Mouse (Mus musculus) layer of hippocampus, adult 9-11 months (tissue): Measurements from ENCODE around the gene 1700029J07Rik.
A peak's percentile ranks its signal among the peaks of the same experiment; 100 is the strongest.

Source experiments
- DNase-seq: peaks from one replicate; pipeline ENCODE4 v3.0.0; 2022

1700029J07Rik gene

DNA sequence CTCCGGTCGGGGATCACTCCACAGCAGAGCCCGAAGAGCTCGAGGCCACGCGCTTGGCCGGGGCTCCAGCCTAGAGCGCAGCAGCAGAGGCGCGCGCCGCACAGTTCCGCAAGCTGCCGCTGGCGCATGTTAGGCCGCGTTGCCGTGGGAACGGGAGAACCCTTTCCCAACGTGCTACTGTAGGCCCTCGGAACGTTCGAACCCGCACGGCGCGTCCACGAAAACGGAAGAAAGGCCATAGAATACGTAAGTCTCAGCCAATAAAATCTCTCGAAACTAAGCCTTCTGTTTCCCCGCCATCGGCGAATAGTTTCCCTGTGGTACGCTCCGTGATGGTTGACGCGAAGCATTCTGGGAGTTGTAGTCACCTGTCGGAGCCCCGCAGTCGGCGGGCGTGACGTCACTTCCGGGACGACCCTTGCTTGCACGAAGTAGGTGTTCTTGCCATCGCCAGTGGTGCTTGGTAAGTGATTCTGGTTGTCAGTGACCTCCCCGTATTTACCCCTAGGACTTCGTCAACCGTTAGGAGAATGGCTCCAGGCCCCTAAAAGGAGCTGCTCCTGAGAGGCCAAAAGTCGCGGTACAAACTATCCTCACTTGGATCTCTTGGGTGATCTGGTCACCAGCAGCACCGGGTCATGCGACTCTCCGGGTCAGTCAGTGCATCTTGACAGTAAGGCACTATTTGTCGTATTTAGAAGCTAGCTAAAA is at the start of gene 1700029J07Rik, which contains the start of gene Ufsp2:
Gene 1700029J07Rik (minus strand): TSS at position 127 of the 711 bp plus-strand sequence.
Gene Ufsp2 (plus strand): TSS at position 403 of the 711 bp plus-strand sequence.
- peak; percentile 99 for DNase-seq

- no peak for DNase-seq
These were observed 49.3 kb upstream of the 1700029J07Rik start for GRCm38 (mm10) chr8:46024392-46024791.

- no peak for DNase-seq
These were observed 47.7 kb upstream of the 1700029J07Rik start for GRCm38 (mm10) chr8:46022758-46023157.

DNA sequence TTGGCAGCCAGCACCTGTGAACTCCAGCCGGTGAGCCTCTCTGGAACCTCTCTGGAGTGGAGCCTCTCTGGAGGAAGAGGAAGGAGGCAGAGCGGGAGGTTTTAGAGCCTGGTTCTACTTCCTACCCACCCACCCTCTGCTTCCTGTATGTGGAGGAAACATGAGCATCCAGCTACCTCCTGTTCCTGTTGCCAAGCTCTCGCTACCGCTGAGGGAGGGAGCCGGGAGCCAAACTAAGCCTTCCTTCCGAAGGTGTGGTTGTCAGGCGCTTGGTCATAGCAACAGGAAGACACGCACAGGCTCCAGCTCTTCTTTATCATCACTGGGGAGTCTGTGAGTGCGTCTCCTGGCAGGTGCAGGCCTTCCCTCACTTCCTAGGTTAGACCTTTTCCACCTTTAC is 47.2 kb upstream of the 1700029J07Rik start:
- DNase-seq, result no peak

DNA sequence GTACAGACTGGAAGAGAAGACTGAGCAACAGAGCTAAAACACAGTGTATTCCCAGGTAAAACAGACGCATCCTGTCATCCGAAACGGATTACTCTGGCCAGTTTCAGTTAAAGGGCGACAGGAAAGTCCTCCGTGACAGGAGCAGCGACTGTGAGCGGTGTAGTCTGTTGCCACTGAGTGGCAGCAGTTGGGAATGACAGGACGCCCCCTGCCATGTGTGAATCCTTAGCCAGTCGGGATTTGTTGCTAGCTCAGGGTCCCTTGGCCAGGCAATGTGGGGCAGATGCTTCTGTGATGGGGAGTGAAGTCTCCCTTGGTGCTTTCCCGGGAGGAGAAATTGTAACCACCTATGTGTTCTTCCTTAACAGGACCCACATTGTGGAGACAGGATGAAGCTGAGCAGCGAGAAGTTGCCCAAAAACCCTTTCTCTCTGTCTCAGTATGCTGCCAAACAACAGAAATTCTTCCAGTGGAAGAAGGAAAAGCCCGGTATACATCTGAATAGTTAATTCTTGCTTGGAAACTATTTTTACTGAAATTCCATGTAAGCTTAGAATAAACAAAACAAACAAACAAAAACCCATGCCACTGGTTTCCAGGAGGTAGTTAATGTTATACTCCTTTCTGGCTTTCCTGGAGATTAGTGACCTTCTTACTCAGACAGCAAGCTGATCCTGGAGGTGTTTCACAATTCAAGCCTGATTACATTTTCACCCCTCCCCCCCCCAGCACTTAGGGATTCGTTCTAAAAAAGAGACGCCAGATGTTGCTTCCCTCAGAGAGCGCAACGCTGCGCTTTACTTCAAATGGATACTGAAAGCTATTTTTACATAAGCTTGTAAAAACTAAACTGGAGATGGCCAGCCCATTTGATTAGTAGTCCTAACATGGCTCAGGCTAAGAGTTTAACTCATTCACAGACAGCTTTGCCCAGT is 36.0 kb upstream of the 1700029J07Rik start:
- DNase-seq, result peak; percentile 31

DNA sequence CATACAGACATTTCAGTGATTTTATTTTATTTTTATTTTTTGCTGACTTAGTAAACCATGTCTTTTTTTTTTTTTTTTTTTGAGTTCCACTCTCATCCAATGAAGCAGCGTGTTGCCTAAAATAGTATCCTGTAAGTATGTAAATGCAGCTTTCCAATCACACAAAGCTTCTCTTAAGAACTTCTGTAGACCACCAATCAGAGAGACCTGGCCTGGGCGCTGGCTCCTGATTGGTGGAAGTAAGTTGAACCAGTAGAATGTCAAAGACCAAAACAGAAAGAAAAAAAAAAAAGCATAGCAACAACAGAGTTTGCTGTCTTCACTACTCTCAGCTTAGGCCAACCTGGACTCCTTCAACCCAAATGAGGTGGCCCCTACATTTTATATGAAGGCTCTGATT is 35.3 kb upstream of the 1700029J07Rik start:
- no peak for DNase-seq

DNA sequence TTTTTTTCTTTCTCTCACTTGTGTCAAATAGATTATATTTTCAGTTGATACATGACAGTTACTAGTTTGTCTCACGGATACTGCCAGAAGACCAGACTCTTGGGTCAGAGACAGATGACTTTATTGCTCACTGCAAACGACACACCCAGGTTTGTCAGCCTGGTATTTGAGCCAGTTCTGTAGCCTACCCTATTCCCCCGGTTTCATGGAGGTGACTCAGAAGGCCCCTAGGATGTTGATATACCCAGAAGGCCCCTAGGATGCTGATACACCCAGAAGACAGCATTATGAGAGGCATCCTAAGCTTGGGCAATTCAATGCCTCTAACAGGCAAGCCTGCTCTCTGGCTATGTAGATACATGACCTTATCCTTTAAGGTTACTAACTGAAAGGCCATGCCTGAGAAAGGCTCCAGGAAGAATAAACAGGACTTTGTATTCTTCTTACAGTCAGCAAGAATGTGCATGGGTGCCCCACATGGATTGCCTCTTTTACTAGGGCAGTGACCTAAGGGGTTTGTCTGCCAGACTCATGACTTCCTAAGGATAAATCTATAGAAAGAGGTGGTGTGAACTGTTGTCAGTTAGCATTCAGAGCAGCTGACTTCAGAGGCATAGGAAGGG is 32.1 kb upstream of the 1700029J07Rik start:
- no peak for DNase-seq

DNA sequence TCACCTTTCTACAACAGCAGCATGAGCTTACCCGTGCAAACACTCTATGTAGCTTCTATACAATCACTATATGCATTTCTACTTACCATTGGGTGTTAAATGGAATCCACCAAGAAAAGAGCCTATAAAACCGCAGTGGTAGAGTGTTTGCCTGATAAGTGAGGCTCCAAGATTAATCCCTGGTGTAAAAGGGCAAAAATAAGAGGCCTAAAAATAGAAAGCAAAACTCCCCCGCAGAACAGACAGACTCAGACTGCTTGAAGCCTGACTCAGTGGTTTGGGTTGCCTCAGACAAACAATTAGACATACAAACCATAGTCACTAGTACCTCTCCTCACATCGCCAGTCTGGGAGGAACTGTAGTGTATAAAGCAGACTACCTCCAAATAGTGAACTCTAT is 30.5 kb upstream of the 1700029J07Rik start, which contains the start of gene Ankrd37:
Gene Ankrd37 (minus strand): TSS at position 112 of the 400 bp plus-strand sequence.
- no peak for DNase-seq

DNA sequence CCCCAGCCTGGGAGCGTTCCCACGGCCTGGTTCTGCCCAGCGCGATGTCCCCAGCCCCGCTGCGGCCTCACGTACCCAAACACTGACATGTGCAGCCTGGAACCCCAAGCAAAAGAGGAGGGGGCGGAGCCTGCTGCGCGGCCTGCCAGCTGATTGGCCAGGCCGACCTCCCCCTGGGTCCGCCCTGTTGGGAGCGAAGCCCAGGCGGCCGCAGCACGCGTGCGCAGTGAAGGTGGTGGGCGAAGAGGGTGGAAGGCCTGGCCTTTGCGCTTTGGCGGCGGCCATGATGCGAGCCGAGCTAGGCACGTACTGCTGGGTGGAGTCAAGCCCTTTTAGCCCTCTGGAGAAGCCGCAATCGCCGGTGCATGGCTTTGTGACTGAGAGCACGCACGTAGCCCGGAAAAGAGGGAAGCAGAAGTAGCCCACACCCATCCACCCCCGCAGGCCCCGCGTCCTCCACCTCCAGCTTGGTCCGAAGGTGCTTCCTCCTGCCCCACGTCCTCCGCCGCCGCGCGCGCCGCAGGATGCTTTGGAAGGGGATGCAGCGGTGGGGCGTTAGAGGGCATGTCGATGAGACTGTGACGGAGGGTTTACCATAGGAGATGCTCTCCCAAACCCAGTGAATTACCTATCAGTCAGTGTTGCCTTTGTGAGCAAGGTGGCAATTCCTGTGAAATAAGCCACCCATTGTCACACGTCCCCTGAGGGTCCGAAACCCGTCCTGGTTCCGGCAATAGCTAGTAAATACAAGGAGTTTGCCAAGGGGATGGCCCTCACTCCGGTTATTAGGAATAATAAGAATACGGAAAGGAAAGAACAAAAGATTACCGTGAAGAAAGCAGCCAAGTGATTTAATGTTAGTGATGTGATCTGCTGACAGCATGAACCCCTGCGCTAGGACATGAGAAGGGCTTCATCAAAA is 25.0 kb upstream of the 1700029J07Rik start:
- DNase-seq, result peak; percentile 98

GRCm38 (mm10) chr8:45999138-45999783 is 24.2 kb upstream of the 1700029J07Rik start, which contains the start of gene Lrp2bp:
Lrp2bp (plus strand) TSS chr8:45999303.
- DNase-seq, result peak; percentile 26

DNA sequence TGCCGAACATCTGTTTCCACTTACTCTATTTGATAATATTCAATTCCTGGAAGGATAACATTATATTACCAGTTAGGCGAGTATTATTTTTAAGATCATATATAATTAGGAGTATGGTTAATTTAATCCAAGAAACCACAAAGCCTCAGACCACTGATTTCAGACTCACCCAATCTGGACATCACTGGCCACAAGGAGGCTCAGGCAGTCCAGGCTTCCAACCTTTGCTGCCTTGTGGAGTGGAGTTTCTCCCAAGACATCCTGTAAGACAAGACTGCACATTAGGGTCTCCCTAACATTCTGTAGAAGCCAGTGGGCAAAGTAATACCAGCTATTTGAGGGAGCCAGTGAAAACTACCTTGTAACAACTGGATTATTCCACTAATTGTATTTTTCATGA is 23.2 kb upstream of the 1700029J07Rik start:
- no peak for DNase-seq

DNA sequence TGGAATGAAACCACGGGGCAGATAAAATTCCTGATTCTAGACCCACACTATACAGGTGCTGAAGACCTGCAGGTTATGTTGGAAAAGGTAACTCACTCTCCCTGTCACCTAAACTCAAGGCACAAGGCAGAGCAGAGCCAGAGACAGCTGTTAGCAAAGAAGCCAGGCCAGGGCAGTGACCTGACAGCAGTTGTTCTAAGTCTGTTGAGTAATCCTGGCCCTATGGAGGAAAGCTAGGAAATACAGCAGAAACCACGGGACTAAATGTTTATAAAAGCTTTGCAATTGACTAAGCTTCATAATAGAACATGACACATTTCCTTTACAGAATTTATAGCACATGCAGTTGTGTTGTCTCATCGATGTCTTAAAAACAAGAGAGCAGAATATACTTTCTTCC is 20.5 kb upstream of the 1700029J07Rik start:
- no peak for DNase-seq

DNA sequence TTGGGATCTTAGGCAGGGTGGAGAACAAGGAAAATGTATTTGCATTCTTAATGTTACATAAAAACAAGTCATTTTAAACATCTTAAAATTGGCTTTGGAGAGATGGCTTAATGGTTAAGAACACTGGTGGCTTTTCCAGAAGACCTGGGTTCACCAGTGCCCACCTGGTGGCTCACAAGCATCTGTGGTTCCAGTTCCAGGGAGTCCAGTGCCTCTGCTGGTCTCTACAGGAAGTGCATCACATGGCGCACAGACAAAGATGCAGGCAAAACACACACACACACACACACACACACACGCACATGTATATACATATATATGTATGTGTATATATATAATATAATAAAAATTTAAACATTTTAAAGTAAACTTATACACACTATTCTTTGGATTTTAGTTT is 19.1 kb upstream of the 1700029J07Rik start:
- DNase-seq, result no peak

- DNase-seq, result no peak
These were observed 15.7 kb upstream of the 1700029J07Rik start for GRCm38 (mm10) chr8:45990631-45991310.

- no peak for DNase-seq
These were observed 13.1 kb upstream of the 1700029J07Rik start for GRCm38 (mm10) chr8:45988189-45988588.

DNA sequence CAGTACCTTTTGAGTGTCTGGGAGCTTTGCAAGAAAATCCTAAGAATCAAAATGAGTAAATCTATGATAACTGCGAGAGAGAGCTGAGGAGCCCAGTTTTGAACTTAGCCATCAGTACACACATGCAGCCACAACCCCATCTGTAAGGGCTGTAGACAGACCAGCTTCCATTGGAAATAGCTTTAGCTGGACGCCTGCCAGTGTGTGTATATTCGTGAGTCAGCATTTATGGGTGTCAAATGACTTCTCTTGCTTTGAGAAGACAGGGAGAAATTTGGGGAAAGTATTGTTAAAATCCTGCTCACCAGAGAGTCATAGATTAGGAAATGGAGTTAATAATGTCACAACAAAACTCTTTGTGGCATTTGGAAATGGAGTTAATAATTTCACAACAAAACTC is 11.6 kb upstream of the 1700029J07Rik start:
- no peak for DNase-seq

GRCm38 (mm10) chr8:45975837-45976468 is 901 bp upstream of the 1700029J07Rik start:
- no peak for DNase-seq

DNA sequence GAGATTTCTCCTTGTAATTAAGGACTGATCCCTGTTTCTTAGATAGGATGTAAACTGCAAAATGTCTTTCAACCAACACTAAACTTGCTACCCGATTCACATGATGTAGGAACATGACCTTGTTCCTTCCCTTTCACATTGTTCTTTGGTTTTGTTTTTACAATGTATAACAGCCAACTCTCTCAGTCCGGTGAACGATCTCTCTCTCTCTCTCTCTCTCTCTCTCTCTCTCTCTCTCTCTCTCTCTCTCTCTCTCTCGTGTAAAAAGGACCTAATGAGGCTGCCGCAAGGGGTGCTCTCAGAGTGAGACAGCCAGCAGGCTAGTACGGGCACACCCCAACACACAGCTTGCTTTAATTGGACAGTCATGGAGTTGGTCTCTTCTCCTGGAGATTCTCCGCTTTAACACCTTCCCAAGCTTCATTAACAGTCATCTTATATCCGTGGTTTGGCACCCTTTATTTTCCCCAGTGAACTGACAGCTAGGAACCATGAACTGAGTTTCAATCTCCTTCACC is 1.0 kb downstream of the 1700029J07Rik start:
- no peak for DNase-seq

DNA sequence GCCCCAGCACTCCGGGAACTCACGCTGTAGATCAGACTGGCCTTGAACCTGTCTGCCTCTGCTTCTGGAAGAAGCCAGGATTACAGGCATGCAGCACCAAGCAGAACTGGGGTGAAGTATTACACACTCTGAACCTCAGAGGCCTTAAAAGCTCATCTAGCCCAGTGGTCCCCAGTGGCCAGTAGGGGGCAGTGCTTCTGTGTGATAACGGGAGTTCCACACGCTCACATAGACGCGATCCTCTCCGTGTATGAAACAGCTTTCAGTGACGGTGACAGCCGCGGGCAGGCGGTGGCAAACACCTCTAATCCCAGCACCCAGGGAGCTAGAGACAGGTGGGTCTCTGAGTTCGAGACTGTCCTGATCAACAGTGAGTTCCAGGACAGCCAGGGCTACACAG is 4.2 kb downstream of the 1700029J07Rik start:
- DNase-seq, result no peak

DNA sequence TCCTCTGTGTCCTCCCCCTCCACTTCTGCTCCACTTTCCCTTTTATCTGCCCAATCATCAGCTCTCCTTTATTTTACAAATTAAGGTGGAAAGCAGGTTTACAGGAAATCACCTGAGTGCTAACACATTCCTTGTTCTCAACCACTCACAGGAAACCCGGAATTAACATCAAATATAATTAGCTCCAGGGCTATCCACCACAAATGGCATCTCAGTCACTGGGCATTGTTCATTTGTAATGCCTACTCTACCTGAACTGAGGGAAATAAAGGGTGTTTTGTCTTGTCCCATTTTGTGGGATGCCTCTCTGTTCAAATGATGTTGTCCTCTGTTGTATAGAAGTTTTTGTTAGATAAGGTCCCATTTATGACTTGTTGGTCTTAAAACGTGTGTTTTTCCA is 24.4 kb downstream of the 1700029J07Rik start:
- DNase-seq, result no peak
